9 mouse cellular contexts compared by ENCODE assay signal in genomic region chr13:51191416-51192140, GRCm38 (mm10). TPM values are rescaled to one million over a fixed set of nuclear protein-coding genes. Genes with fewer than 3 reads are reported as not detected.
DNase-seq lines count a peak whose midpoint lies in the region; ATAC-seq lines count a peak whose summit lies in the region.
"Had no signal": no experiment of that assay in that cellular context is flagged by ENCODE, and none has a peak within 500 bp of the region (broad histone marks: within the 10 kb centered on the region; RNA-seq: fewer than 3 reads in every experiment).

No protein-coding gene starts in this region.

- whole genome bisulfite sequencing in heart, embryonic 11.5 days (ENCODE audit: insufficient replicate concordance), result 73% methylated on average over 6 of the region's 6 CpGs
- 83% methylated on average over 6 of the region's 6 CpGs for WGBS in hindbrain, embryonic 10.5 days

- DNase-seq in heart, postnatal 10 days, result peak; percentile 35 to 64
- DNase-seq in testis, postnatal 10 days (ENCODE audit: low spot score), result peak; percentile 68
- no peak for DNase-seq in testis, postnatal 14 days (ENCODE audit: low spot score)
- peak; percentile 66 for DNase-seq in embryo, embryonic 11 days
- DNase-seq in splenic B cell, adult 2 months (ENCODE audit: low read depth, low spot score), result peak; percentile 35
- no peak for DNase-seq in hindbrain, embryonic 10.5 days (ENCODE audit: low spot score)
- no peak for DNase-seq in cerebellum, adult 8-10 months

- H3K27me3 ChIP-seq in heart, embryonic 11.5 days (ENCODE audit: control insufficient read depth, insufficient read depth, low read length), result no peaks in the 10 kb centered on the region
- no peaks in the 10 kb centered on the region for H3K27me3 ChIP-seq in splenic B cell, adult 2 months (ENCODE audit: control insufficient read depth, insufficient read depth, low read length, poor library complexity, severe bottlenecking)
- H3K27me3 ChIP-seq in hindbrain, embryonic 10.5 days (ENCODE audit: insufficient read depth, poor library complexity, severe bottlenecking), result no peaks in the 10 kb centered on the region
- H3K27me3 ChIP-seq: embryonic facial prominence, embryonic 15.5 days had no signal

- no peaks in the 10 kb centered on the region for H3K36me3 ChIP-seq in heart, embryonic 11.5 days (ENCODE audit: control insufficient read depth, insufficient read depth, low read length)
- no peaks in the 10 kb centered on the region for H3K36me3 ChIP-seq in splenic B cell, adult 2 months (ENCODE audit: control insufficient read depth, insufficient read depth, low read length, poor library complexity, severe bottlenecking)
- no peaks in the 10 kb centered on the region for H3K36me3 ChIP-seq in hindbrain, embryonic 10.5 days
- H3K36me3 ChIP-seq: embryonic facial prominence, embryonic 15.5 days had no signal

- H3K9me3 ChIP-seq in heart, embryonic 11.5 days (replicated peaks; ENCODE audit: control insufficient read depth, low read length), result no peaks in the 10 kb centered on the region
- peaks cover 2% of the 10 kb centered on the region; the same call in 1 of the 2 replicates for H3K9me3 ChIP-seq in hindbrain, embryonic 10.5 days
- H3K9me3 ChIP-seq: embryonic facial prominence, embryonic 15.5 days had no signal

- no peak overlapping the region for H3K4me2 ChIP-seq in heart, embryonic 11.5 days
- H3K4me2 ChIP-seq: embryonic facial prominence, embryonic 15.5 days had no signal

- intact Hi-C loops in heart, postnatal 10 days (cut with DNase I), result loop anchor here (1.0 to 5.0 kb wide), 3 partner anchors 227 to 426 kb away; no protein-coding TSS in a partner anchor

- H3K9ac ChIP-seq in heart, embryonic 11.5 days (ENCODE audit: low read depth, low read length), result no peak overlapping the region
- H3K9ac ChIP-seq: embryonic facial prominence, embryonic 15.5 days had no signal

- no peaks in the 10 kb centered on the region for H3K4me1 ChIP-seq in heart, embryonic 11.5 days (ENCODE audit: control insufficient read depth, insufficient read depth, low read length)
- no peaks in the 10 kb centered on the region for H3K4me1 ChIP-seq in hindbrain, embryonic 10.5 days (replicated peaks)

- ATAC-seq in heart, embryonic 11.5 days (replicated peaks; ENCODE audit: insufficient number of reproducible peaks, low FRiP score, low TSS enrichment), result no peak

- H3K4me3 ChIP-seq in heart, embryonic 11.5 days (ENCODE audit: low read depth, low read length), result no peak overlapping the region
- H3K4me3 ChIP-seq in hindbrain, embryonic 10.5 days, result no peak overlapping the region
- H3K4me3 ChIP-seq: embryonic facial prominence, embryonic 15.5 days had no signal

- H3K27ac ChIP-seq in heart, embryonic 11.5 days (ENCODE audit: low read depth, low read length), result no peak overlapping the region
- no peak overlapping the region for H3K27ac ChIP-seq in hindbrain, embryonic 10.5 days
- H3K27ac ChIP-seq: embryonic facial prominence, embryonic 15.5 days had no signal

RNA-seq across cellular contexts. Expression of gene Nxnl2, which starts 20.8 kb away (rescaled TPM):
- total RNA-seq in heart, postnatal 10 days (2021), result 1 to 10 TPM; 1.3 to 3.3 TPM
- polyA plus RNA-seq in heart, embryonic 11.5 days (2014; fragmentation: Nextera tagmentation; extraction: Ambion mirVana), result 0.69 and 1.2 TPM in 2 replicates
- polyA plus RNA-seq in hindbrain, embryonic 10.5 days (2016; fragmentation: Nextera tagmentation; extraction: Ambion mirVana), result 0.30 and 0.73 TPM in 2 replicates

Comparison
In these comparisons a context has a peak if more than half of its experiments do, and no peak if none do; other contexts are left out.
1. DNase-seq: peak in heart, postnatal 10 days (2 of 2), testis, postnatal 10 days (single experiment), embryo, embryonic 11 days (single experiment) and splenic B cell, adult 2 months (single experiment); none in testis, postnatal 14 days (single experiment), hindbrain, embryonic 10.5 days (single experiment) and cerebellum, adult 8-10 months (single experiment).